Mouse (Mus musculus): ENCODE data around the gene Tnpo2. TPM values are rescaled to one million over a fixed set of nuclear protein-coding genes. Genes with fewer than 3 reads are reported as not detected.
"Not testable (repeated sequence)": the region's sequence is repeated elsewhere in the genome, so short reads cannot be mapped to it uniquely, and the experiment has no call there.

Tnpo2 gene
- polyA plus RNA-seq, 1 experiment from 2014 or later: 23.2 TPM

DNA sequence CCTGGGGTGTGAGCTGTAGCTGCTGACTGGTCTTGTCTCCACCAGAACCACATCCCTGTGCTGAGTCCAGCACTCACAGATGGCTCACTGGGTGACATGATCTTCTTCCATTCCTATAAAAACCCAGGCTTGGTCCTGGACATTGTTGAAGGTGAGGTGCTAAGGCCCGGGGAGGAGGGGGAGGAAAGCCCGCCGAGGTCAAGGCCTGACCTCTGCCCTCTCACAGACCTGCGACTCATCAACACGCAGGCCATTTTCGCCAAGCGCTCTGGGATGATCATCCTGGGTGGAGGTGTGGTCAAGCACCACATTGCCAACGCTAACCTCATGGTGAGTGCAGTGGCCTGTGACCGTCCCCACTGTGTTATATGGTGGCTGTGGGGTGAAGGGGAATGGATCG, 37.5 kb downstream of the Tnpo2 start:
- H3K27ac ChIP-seq (replicated peaks): no peak overlapping the region
- H3K9ac ChIP-seq: no peak overlapping the region
- H3K4me1 ChIP-seq: peaks cover 24% of the 10 kb centered on the region
- 73% methylated on average over 10 of the region's 10 CpGs for WGBS
- H3K9me3 ChIP-seq: no peaks in the 10 kb centered on the region
- H3K4me2 ChIP-seq: no peak overlapping the region
- ATAC-seq (ENCODE audit: extremely low read depth, insufficient number of reproducible peaks, low FRiP score, low TSS enrichment): no peak
- peaks cover 57% of the 10 kb centered on the region for H3K36me3 ChIP-seq
- H3K4me3 ChIP-seq: no peak overlapping the region
- H3K27me3 ChIP-seq (replicated peaks): no peaks in the 10 kb centered on the region

DNA sequence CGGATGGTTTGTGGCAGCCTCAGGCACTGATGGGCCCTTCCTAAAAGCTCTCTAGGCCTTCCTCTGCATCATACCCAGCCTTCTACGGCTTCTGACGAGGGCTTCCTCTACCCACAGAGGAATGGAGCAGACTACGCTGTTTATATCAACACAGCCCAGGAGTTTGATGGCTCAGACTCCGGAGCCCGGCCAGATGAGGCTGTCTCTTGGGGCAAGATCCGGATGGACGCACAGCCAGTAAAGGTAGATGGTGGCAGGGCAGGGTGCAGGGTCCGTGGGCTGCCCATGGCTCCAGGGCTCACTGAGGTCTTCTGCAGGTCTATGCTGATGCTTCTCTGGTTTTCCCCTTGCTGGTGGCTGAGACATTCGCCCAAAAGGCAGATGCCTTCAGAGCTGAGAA, 37.9 kb downstream of the Tnpo2 start:
- no peak for ATAC-seq (ENCODE audit: extremely low read depth, insufficient number of reproducible peaks, low FRiP score, low TSS enrichment)
- H3K4me1 ChIP-seq: peaks cover 28% of the 10 kb centered on the region
- no peaks in the 10 kb centered on the region for H3K9me3 ChIP-seq
- H3K27ac ChIP-seq (replicated peaks): no peak overlapping the region
- no peaks in the 10 kb centered on the region for H3K27me3 ChIP-seq (replicated peaks)
- H3K36me3 ChIP-seq: peaks cover 59% of the 10 kb centered on the region
- 94% methylated on average over 10 of the region's 10 CpGs for WGBS
- no peak overlapping the region for H3K9ac ChIP-seq
- H3K4me2 ChIP-seq: no peak overlapping the region
- H3K4me3 ChIP-seq: no peak overlapping the region

- H3K4me1 ChIP-seq: peaks cover 29% of the 10 kb centered on the region
- no peaks in the 10 kb centered on the region for H3K27me3 ChIP-seq (replicated peaks)
- WGBS: 65% methylated on average over 9 of the region's 9 CpGs
- H3K36me3 ChIP-seq: peaks cover 59% of the 10 kb centered on the region
- no peaks in the 10 kb centered on the region for H3K9me3 ChIP-seq
- H3K27ac ChIP-seq (replicated peaks): no peak overlapping the region
- no peak for ATAC-seq (ENCODE audit: extremely low read depth, insufficient number of reproducible peaks, low FRiP score, low TSS enrichment)
- no peak overlapping the region for H3K4me2 ChIP-seq
- no peak overlapping the region for H3K9ac ChIP-seq
- no peak overlapping the region for H3K4me3 ChIP-seq
Observed at GRCm38 (mm10) chr8:85076001-85076400, 39.3 kb downstream of the Tnpo2 start.

DNA sequence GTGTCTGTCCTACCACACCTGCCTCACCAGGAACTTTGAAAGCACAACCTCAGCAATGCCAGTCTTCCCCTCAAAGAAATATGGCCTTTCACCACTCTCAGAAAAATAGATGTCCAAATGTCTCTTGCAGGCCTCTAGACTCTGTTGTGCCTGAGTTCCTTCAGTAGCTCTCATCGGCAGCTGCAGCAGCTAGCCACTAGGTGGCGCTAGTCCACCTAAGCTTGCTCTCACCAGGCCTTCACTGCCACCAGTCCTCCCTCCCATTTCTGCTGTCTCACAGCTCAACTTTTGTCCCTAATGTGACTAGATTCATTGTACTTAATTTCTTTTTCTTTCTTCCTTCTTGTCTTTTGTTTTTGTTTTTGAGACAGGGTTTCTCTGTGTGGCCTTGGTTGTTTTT, 40.3 kb downstream of the Tnpo2 start:
- WGBS: 0% methylated on average over 2 of the region's 2 CpGs
- Histone ChIP-seq H3K36me3 (peaks cover 59% of the 10 kb centered on the region), H3K27me3 (replicated peaks) (no peaks in the 10 kb centered on the region), H3K27ac (replicated peaks) (no peak overlapping the region), H3K4me1 (peaks cover 34% of the 10 kb centered on the region), H3K9me3 (no peaks in the 10 kb centered on the region), H3K9ac (no peak overlapping the region), H3K4me3 (no peak overlapping the region), H3K4me2 (no peak overlapping the region)
- ATAC-seq (ENCODE audit: extremely low read depth, insufficient number of reproducible peaks, low FRiP score, low TSS enrichment): no peak

GRCm38 (mm10) chr8:85080214-85080531, 43.5 kb downstream of the Tnpo2 start:
- Histone ChIP-seq H3K9ac (peak overlapping the region; percentile 94), H3K36me3 (peaks cover 36% of the 10 kb centered on the region), H3K4me1 (peaks cover 41% of the 10 kb centered on the region), H3K27me3 (replicated peaks) (no peaks in the 10 kb centered on the region), H3K4me3 (peak overlapping the region; percentile 89), H3K4me2 (peak overlapping the region; percentile 94), H3K9me3 (no peaks in the 10 kb centered on the region), H3K27ac (replicated peaks) (peak overlapping the region; percentile 62)
- under 1% methylated on average over 25 of the region's 25 CpGs for WGBS
- no peak for ATAC-seq (ENCODE audit: extremely low read depth, insufficient number of reproducible peaks, low FRiP score, low TSS enrichment)

- Histone ChIP-seq H3K36me3 (peaks cover 36% of the 10 kb centered on the region), H3K4me1 (peaks cover 41% of the 10 kb centered on the region), H3K27ac (replicated peaks) (peak within 1 kb of the TSS; percentile 62), H3K27me3 (replicated peaks) (no peaks in the 10 kb centered on the region), H3K9me3 (no peaks in the 10 kb centered on the region), H3K4me2 (peak within 1 kb of the TSS; percentile 94), H3K9ac (peak within 1 kb of the TSS; percentile 94), H3K4me3 (peak within 1 kb of the TSS; percentile 89)
- ATAC-seq (ENCODE audit: extremely low read depth, insufficient number of reproducible peaks, low FRiP score, low TSS enrichment): no peak
- WGBS: under 1% methylated on average over 29 of the region's 30 CpGs
Observed at GRCm38 (mm10) chr8:85080532-85081215, 44.0 kb downstream of the Tnpo2 start, which contains the start of gene Wdr83os. Gene Wdr83os, plus strand, starts transcription at chr8:85080740.

DNA sequence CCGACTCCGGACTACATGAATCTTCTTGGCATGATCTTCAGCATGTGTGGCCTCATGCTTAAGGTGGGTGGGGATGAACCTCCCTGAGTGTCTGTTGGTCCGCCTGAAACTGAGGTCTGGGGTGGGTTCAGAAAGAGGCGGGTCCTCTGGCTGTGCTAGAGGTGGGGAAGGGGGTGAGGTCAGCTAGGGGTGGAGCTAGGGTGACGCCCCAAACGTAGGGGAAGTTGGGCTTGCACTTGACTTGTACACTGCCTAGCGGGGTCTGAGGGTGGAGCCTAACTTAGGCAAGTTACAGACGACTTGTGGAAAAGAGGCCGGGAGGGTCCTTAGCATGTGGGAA, 44.5 kb downstream of the Tnpo2 start, which contains the start of gene Wdr83:
TSS of gene Wdr83 (minus strand) at position 91 of the 340 bp plus-strand sequence.
- peak; percentile 34; the same call in 1 of the 2 replicates for ATAC-seq (ENCODE audit: extremely low read depth, insufficient number of reproducible peaks, low FRiP score, low TSS enrichment)
- peak within 1 kb of the TSS; percentile 94 for H3K9ac ChIP-seq
- H3K4me3 ChIP-seq: peak within 1 kb of the TSS; percentile 89
- H3K9me3 ChIP-seq: no peaks in the 10 kb centered on the region
- peaks cover 36% of the 10 kb centered on the region for H3K36me3 ChIP-seq
- H3K4me2 ChIP-seq: peak within 1 kb of the TSS; percentile 94
- WGBS: under 1% methylated on average over 9 of the region's 9 CpGs
- peaks cover 41% of the 10 kb centered on the region for H3K4me1 ChIP-seq
- peak within 1 kb of the TSS; percentile 62 for H3K27ac ChIP-seq (replicated peaks)
- H3K27me3 ChIP-seq (replicated peaks): no peaks in the 10 kb centered on the region

DNA sequence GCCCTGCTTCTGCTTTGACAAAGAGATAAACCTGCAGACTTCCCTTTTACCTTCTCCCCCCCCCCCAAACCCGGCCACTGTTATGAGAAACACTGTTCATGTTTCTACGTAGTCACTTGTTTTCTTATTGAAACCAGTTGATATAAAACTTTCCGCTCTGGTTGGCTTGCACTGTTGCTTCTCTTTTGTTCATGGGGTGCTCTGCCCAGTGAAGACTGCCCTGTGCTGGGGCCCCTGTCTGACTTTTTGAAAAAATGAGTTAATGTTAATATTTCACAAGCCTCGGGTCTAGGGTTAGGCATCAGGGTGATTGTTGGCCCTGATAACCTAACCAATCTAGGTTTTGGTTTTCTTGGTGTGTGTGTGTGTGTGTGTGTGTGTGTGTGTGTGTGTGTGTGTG, 45.5 kb downstream of the Tnpo2 start:
- H3K4me3 ChIP-seq: not testable (repeated sequence)
- H3K4me2 ChIP-seq: peak overlapping the region; percentile 94; the same call in 1 of the 2 replicates
- 67% methylated on average over 4 of the region's 4 CpGs for WGBS

GRCm38 (mm10) chr8:85083108-85083813, 46.5 kb downstream of the Tnpo2 start, which contains the start of gene Man2b1:
Gene Man2b1, plus strand, starts transcription at chr8:85083270.
- H3K9me3 ChIP-seq: no peaks in the 10 kb centered on the region
- H3K27ac ChIP-seq (replicated peaks): peak within 1 kb of the TSS; percentile 31
- WGBS: under 1% methylated on average over 29 of the region's 30 CpGs

More for the DNA sequence above, 45.5 kb downstream of the Tnpo2 start:
- H3K27me3 ChIP-seq (replicated peaks); H3K27ac ChIP-seq (replicated peaks); H3K9ac ChIP-seq; H3K9me3 ChIP-seq; ATAC-seq (ENCODE audit: extremely low read depth, insufficient number of reproducible peaks, low FRiP score, low TSS enrichment): not testable (repeated sequence)
- peaks cover 39% of the 10 kb centered on the region for H3K36me3 ChIP-seq
- H3K4me1 ChIP-seq: peaks cover 41% of the 10 kb centered on the region

GRCm38 (mm10) chr8:85084633-85085032, 47.9 kb downstream of the Tnpo2 start:
- peak overlapping the region; percentile 93; the same call in 1 of the 2 replicates for H3K4me2 ChIP-seq
- no peak overlapping the region for H3K4me3 ChIP-seq

More at GRCm38 (mm10) chr8:85083108-85083813, 46.5 kb downstream of the Tnpo2 start, which contains the start of gene Man2b1:
- H3K9ac ChIP-seq: peak within 1 kb of the TSS; percentile 83
- no peaks in the 10 kb centered on the region for H3K27me3 ChIP-seq (replicated peaks)
- peaks cover 41% of the 10 kb centered on the region for H3K4me1 ChIP-seq
- peak within 1 kb of the TSS; percentile 79 for H3K4me3 ChIP-seq
- peaks cover 41% of the 10 kb centered on the region for H3K36me3 ChIP-seq
- peak within 1 kb of the TSS; percentile 94 for H3K4me2 ChIP-seq
- ATAC-seq (ENCODE audit: extremely low read depth, insufficient number of reproducible peaks, low FRiP score, low TSS enrichment): peak; percentile 61

GRCm38 (mm10) chr8:85086238-85086637, 49.5 kb downstream of the Tnpo2 start:
- H3K4me3 ChIP-seq: no peak overlapping the region
- peaks cover 24% of the 10 kb centered on the region for H3K4me1 ChIP-seq
- ATAC-seq (ENCODE audit: extremely low read depth, insufficient number of reproducible peaks, low FRiP score, low TSS enrichment): no peak
- no peak overlapping the region for H3K9ac ChIP-seq
- no peaks in the 10 kb centered on the region for H3K9me3 ChIP-seq
- 85% methylated on average over 3 of the region's 3 CpGs for WGBS
- H3K27me3 ChIP-seq (replicated peaks): no peaks in the 10 kb centered on the region
- no peak overlapping the region for H3K27ac ChIP-seq (replicated peaks)
- H3K4me2 ChIP-seq: no peak overlapping the region
- H3K36me3 ChIP-seq: peaks cover 47% of the 10 kb centered on the region

More at GRCm38 (mm10) chr8:85084633-85085032, 47.9 kb downstream of the Tnpo2 start:
- H3K9ac ChIP-seq: no peak overlapping the region
- 87% methylated on average over 8 of the region's 8 CpGs for WGBS
- H3K27ac ChIP-seq (replicated peaks): no peak overlapping the region
- H3K4me1 ChIP-seq: peaks cover 30% of the 10 kb centered on the region
- H3K36me3 ChIP-seq: peaks cover 40% of the 10 kb centered on the region
- H3K9me3 ChIP-seq: no peaks in the 10 kb centered on the region
- no peaks in the 10 kb centered on the region for H3K27me3 ChIP-seq (replicated peaks)
- no peak for ATAC-seq (ENCODE audit: extremely low read depth, insufficient number of reproducible peaks, low FRiP score, low TSS enrichment)
